Comparison of ENCODE assay signal across 20 mouse cellular contexts in genomic region chr7:142351569-142351968, GRCm38 (mm10). TPM values are rescaled to one million over a fixed set of nuclear protein-coding genes. Genes with fewer than 3 reads are reported as not detected.
DNase-seq lines count a peak whose midpoint lies in the region; ATAC-seq and TF ChIP-seq lines count a peak whose summit lies in the region.
"Had no signal": no experiment of that assay in that cellular context is flagged by ENCODE, and none has a peak within 500 bp of the region (broad histone marks: within the 10 kb centered on the region; RNA-seq: fewer than 3 reads in every experiment).

No protein-coding gene starts in this region.

- H3K4me1 ChIP-seq in liver, embryonic 12.5 days: peaks cover 86% of the 10 kb centered on the region

- H3K36me3 ChIP-seq in liver, embryonic 12.5 days: no peaks in the 10 kb centered on the region
- H3K36me3 ChIP-seq: heart, embryonic 15.5 days; hindbrain, embryonic 13.5 days had no signal

- H3K4me3 ChIP-seq in gastrocnemius, adult 2 months: no peak overlapping the region
- H3K4me3 ChIP-seq in liver, embryonic 12.5 days: no peak overlapping the region
- H3K4me3 ChIP-seq: erythroblast, embryonic 14.5 days; heart, embryonic 15.5 days; hindbrain, embryonic 13.5 days had no signal

- no peak for ATAC-seq in liver, embryonic 12.5 days
- no peak for ATAC-seq in erythroid progenitor cell, adult 5-6 weeks (replicated peaks; ENCODE audit: low FRiP score, poor library complexity, severe bottlenecking)
- ATAC-seq in monocyte, adult 5-6 weeks (replicated peaks; ENCODE audit: insufficient number of reproducible peaks, low FRiP score, low TSS enrichment, poor library complexity, severe bottlenecking): no peak

- H3K27ac ChIP-seq in gastrocnemius, adult 2 months: peak overlapping the region; percentile 43; the same call in 1 of the 2 replicates
- H3K27ac ChIP-seq in liver, embryonic 12.5 days: peak overlapping the region; percentile 80
- H3K27ac ChIP-seq: heart, embryonic 15.5 days; hindbrain, embryonic 13.5 days had no signal

- H3K27me3 ChIP-seq in liver, embryonic 12.5 days (replicated peaks): 0 out of 2 replicates have a peak, but pooled peaks cover under 1% of the 10 kb centered on the region
- H3K27me3 ChIP-seq: heart, embryonic 15.5 days had no signal

- intact Hi-C loops in gastrocnemius, adult 2 months (cut with DNase I): no loop called here
- intact Hi-C loops in gastrocnemius, postnatal 36 days (cut with DNase I): no loop called here

- H3K4me2 ChIP-seq in liver, embryonic 12.5 days: no peak overlapping the region
- H3K4me2 ChIP-seq: heart, embryonic 15.5 days; hindbrain, embryonic 13.5 days had no signal

- H3K9ac ChIP-seq in liver, embryonic 12.5 days: no peak overlapping the region
- H3K9ac ChIP-seq: heart, embryonic 15.5 days; hindbrain, embryonic 13.5 days had no signal

- H3K9me3 ChIP-seq in liver, embryonic 12.5 days (replicated peaks): no peaks in the 10 kb centered on the region
- H3K9me3 ChIP-seq: heart, embryonic 15.5 days; hindbrain, embryonic 13.5 days had no signal

- 33% methylated on average over 5 of the region's 5 CpGs for WGBS in liver, embryonic 12.5 days (ENCODE audit: insufficient replicate concordance)

- no peak for TF ChIP-seq CTCF in gastrocnemius, adult 2 months (IDR thresholded peaks at IDR 0.05)

- no peak for DNase-seq in gastrocnemius, adult 2 months
- no peak for DNase-seq in gastrocnemius, postnatal 36 days
- peak; percentile 77 for DNase-seq in 416B (ENCODE audit: low read depth)
- peak; percentile 39 for DNase-seq in MEL-GATA-1-ER (ENCODE audit: extremely low read depth, low read depth)
- no peak for DNase-seq in lung, adult 18-20 months
- DNase-seq: adrenal gland, postnatal 25 days; right cerebral cortex, postnatal 14 days; thymus, postnatal 4 days had no signal

RNA-seq across cellular contexts. Expression of gene Ifitm10, which starts 22.0 kb away (rescaled TPM):
- total RNA-seq in gastrocnemius, adult 2 months (2021): 1 to 10 TPM; 3.0 to 4.1 TPM
- total RNA-seq in gastrocnemius, postnatal 36 days (2021): 1 to 10 TPM; 2.8 to 6.8 TPM
- 1.5 and 2.5 TPM in 2 replicates for polyA plus RNA-seq in liver, embryonic 12.5 days (2016; fragmentation: Nextera tagmentation; extraction: Ambion mirVana)
- not detected in 2 replicates for total RNA-seq in erythroid progenitor cell, adult 5-6 weeks (2015; ENCODE audit: low replicate concordance)
- total RNA-seq in erythroid progenitor cell, adult 5-6 weeks (2017; ENCODE audit: low replicate concordance): not detected in 2 replicates
- 10.2 to 46.5 TPM (median 13.9 TPM) in 3 replicates for total RNA-seq in monocyte, adult 5-6 weeks (2017)

RNA-seq across cellular contexts. Expression of gene Gm49369, which starts 30.9 kb away (rescaled TPM):
- total RNA-seq in gastrocnemius, adult 2 months (2021): 1 to 10 TPM; 1.5 to 1.8 TPM
- total RNA-seq in gastrocnemius, postnatal 36 days (2021): 1 to 10 TPM; 3.9 to 9.2 TPM
- polyA plus RNA-seq in liver, embryonic 12.5 days (2016; fragmentation: Nextera tagmentation; extraction: Ambion mirVana): 1.4 TPM in 1 of 2 replicates, not detected in the other
- not detected in 2 replicates for total RNA-seq in erythroid progenitor cell, adult 5-6 weeks (2015; ENCODE audit: low replicate concordance)
- 143 and 216 TPM in 2 replicates for total RNA-seq in erythroid progenitor cell, adult 5-6 weeks (2017; ENCODE audit: low replicate concordance)
- 242 to 452 TPM (median 290 TPM) in 3 replicates for total RNA-seq in monocyte, adult 5-6 weeks (2017)
- polyA plus RNA-seq: kidney, embryonic 14.5 days had no signal

RNA-seq across cellular contexts. Expression of gene Ctsd, which starts 36.3 kb away (rescaled TPM):
- 100 to 1,000 TPM; 411 to 467 TPM for total RNA-seq in gastrocnemius, adult 2 months (2021)
- 100 to 1,000 TPM; 330 to 388 TPM for total RNA-seq in gastrocnemius, postnatal 36 days (2021)
- 289 and 295 TPM in 2 replicates for polyA plus RNA-seq in liver, embryonic 12.5 days (2016; fragmentation: Nextera tagmentation; extraction: Ambion mirVana)
- 207 and 227 TPM in 2 replicates for total RNA-seq in erythroid progenitor cell, adult 5-6 weeks (2015; ENCODE audit: low replicate concordance)
- 161 and 184 TPM in 2 replicates for total RNA-seq in erythroid progenitor cell, adult 5-6 weeks (2017; ENCODE audit: low replicate concordance)
- total RNA-seq in monocyte, adult 5-6 weeks (2017): 304 to 518 TPM (median 326 TPM) in 3 replicates

RNA-seq across cellular contexts. Expression of gene Krtap5-4, which starts 48.2 kb away (rescaled TPM):
- total RNA-seq in gastrocnemius, adult 2 months (2021): not detected
- total RNA-seq in gastrocnemius, postnatal 36 days (2021): not detected
- polyA plus RNA-seq in liver, embryonic 12.5 days (2016; fragmentation: Nextera tagmentation; extraction: Ambion mirVana): not detected in 2 replicates
- not detected in 2 replicates for total RNA-seq in erythroid progenitor cell, adult 5-6 weeks (2015; ENCODE audit: low replicate concordance)
- not detected in 2 replicates for total RNA-seq in erythroid progenitor cell, adult 5-6 weeks (2017; ENCODE audit: low replicate concordance)
- not detected in 3 replicates for total RNA-seq in monocyte, adult 5-6 weeks (2017)
- total RNA-seq: adrenal gland, postnatal 25 days; gastrocnemius, postnatal 4 days; layer of hippocampus, postnatal 10 days; left cerebral cortex, postnatal 36 days; neutrophil, adult 5-6 weeks had no signal
- polyA plus RNA-seq: erythroblast, embryonic 14.5 days; heart, embryonic 15.5 days; hindbrain, embryonic 13.5 days; kidney, embryonic 14.5 days; lung, embryonic 16.5 days had no signal

RNA-seq across cellular contexts. Expression of gene Krtap5-1, which starts 54.7 kb away (rescaled TPM):
- not detected for total RNA-seq in gastrocnemius, adult 2 months (2021)
- not detected for total RNA-seq in gastrocnemius, postnatal 36 days (2021)
- not detected in 2 replicates for polyA plus RNA-seq in liver, embryonic 12.5 days (2016; fragmentation: Nextera tagmentation; extraction: Ambion mirVana)
- not detected in 2 replicates for total RNA-seq in erythroid progenitor cell, adult 5-6 weeks (2015; ENCODE audit: low replicate concordance)
- not detected in 2 replicates for total RNA-seq in erythroid progenitor cell, adult 5-6 weeks (2017; ENCODE audit: low replicate concordance)
- not detected in 3 replicates for total RNA-seq in monocyte, adult 5-6 weeks (2017)
- total RNA-seq: adrenal gland, postnatal 25 days; gastrocnemius, postnatal 4 days; layer of hippocampus, postnatal 10 days; left cerebral cortex, postnatal 36 days; neutrophil, adult 5-6 weeks had no signal
- polyA plus RNA-seq: erythroblast, embryonic 14.5 days; heart, embryonic 15.5 days; hindbrain, embryonic 13.5 days; kidney, embryonic 14.5 days; lung, embryonic 16.5 days had no signal

Comparison
In these comparisons a context has a peak if more than half of its experiments do, and no peak if none do; other contexts are left out.
1. DNase-seq: peak in 416B (single experiment) and MEL-GATA-1-ER (single experiment); none in gastrocnemius, adult 2 months (single experiment), gastrocnemius, postnatal 36 days (0 of 2) and lung, adult 18-20 months (0 of 2).